Mouse (Mus musculus) liver, embryonic 14.5 days (tissue): Measurements from ENCODE around the gene Plpp4. TPM values are rescaled to one million over a fixed set of nuclear protein-coding genes. Genes with fewer than 3 reads are reported as not detected.

Experiments used
- ATAC-seq: fragments of 200-750 bp; cut with Nextera tagmentation; 2 replicates; pipeline ENCODE4 v1.8.0; 2017; ENCODE audit warnings: moderate number of reproducible peaks, mild to moderate bottlenecking, moderate library complexity; ENCODE audit not compliant: insufficient read depth
- DNase-seq, 3 experiments: peaks; one replicate each; pipeline ENCODE4 v3.0.0-alpha.2; 2012 to 2013; ENCODE audit warnings: low read depth in 3 of 3, low spot score in 3 of 3
- H3K27ac ChIP-seq: fragments of 300-500 bp; sonication (generic); 2 replicates; pipeline ENCODE4 v1.5.1; 2014; ENCODE audit warnings: moderate library complexity, mild to moderate bottlenecking, control low read depth, inconsistent platforms
- H3K27me3 ChIP-seq: fragments of 300-500 bp; sonication (generic); 2 replicates; pipeline ENCODE4 v1.6.1; 2014; ENCODE audit warnings: mild to moderate bottlenecking, low read length, moderate library complexity; ENCODE audit not compliant: control insufficient read depth, insufficient read depth
- H3K36me3 ChIP-seq: fragments of 300-500 bp; sonication (generic); replicated peaks from 2 replicates; pipeline ENCODE4 v1.6.1; 2014; ENCODE audit warnings: low read depth; ENCODE audit not compliant: control insufficient read depth, insufficient read depth
- H3K4me1 ChIP-seq, 2 experiments: fragments of 200-500 bp in 1 of 2; fragments of 300-500 bp in 1 of 2; sonication (generic) in 1 of 2; replicated peaks; 2 replicates each; pipeline ENCODE4 v1.6.1; 2012 to 2014; ENCODE audit warnings: antibody characterized with exemption in 1 of 2, inconsistent platforms in 1 of 2, low read length in 1 of 2; ENCODE audit not compliant: control insufficient read depth in 2 of 2, insufficient read depth in 2 of 2
- H3K4me2 ChIP-seq: fragments of 300-500 bp; sonication (generic); 2 replicates; pipeline ENCODE4 v1.6.1; 2014; ENCODE audit warnings: low read depth, mild to moderate bottlenecking, control low read depth, moderate library complexity
- H3K4me3 ChIP-seq, 2 experiments: fragments of 200-500 bp in 1 of 2; fragments of 300-500 bp in 1 of 2; sonication (generic) in 1 of 2; 2 replicates each; pipeline ENCODE4 v1.5.1; 2012 to 2014; ENCODE audit warnings: low read depth in 2 of 2, low read length in 2 of 2, mild to moderate bottlenecking in 2 of 2, control low read depth in 1 of 2, inconsistent platforms in 1 of 2, moderate library complexity in 1 of 2; ENCODE audit not compliant: insufficient read depth in 1 of 2
- H3K9ac ChIP-seq: fragments of 300-500 bp; sonication (generic); replicated peaks from 2 replicates; pipeline ENCODE4 v1.6.1; 2014; ENCODE audit warnings: mild to moderate bottlenecking, control low read depth, moderate library complexity
- H3K9me3 ChIP-seq: fragments of 300-500 bp; sonication (generic); 2 replicates; pipeline ENCODE4 v1.6.1; 2016; ENCODE audit warnings: low read length, mixed read lengths; ENCODE audit not compliant: control insufficient read depth
- CTCF ChIP-seq: IDR thresholded peaks from 2 replicates; pipeline ENCODE4 v1.5.1; 2016; ENCODE audit warnings: antibody characterized with exemption, low read depth, control low read depth
- EP300 ChIP-seq: IDR thresholded peaks from 2 replicates; pipeline ENCODE4 v1.6.1; 2016; ENCODE audit warnings: antibody characterized with exemption, low read depth
- WGBS: fragments of 180-500 bp; shearing (Covaris S2); extraction: QIAGEN DNeasy Blood & Tissue Kit; methylation state at CpG from one replicate; pipeline ENCODE4 v1.1.7; 2014; ENCODE audit not compliant: insufficient replicate concordance; 5-methylcytosine and 5-hydroxymethylcytosine counted together
- polyA plus RNA-seq, 2 experiments: library from polyadenylated mRNA; depleted of rRNA in 1 of 2; stranded (reverse) in 1 of 2; unstranded in 1 of 2; fragments of >200 nt; fragmentation: Nextera tagmentation in 1 of 2; extraction: Ambion mirVana in 1 of 2; gene quantifications; 2 replicates each; pipeline versions ENCODE4 v1.2.1 to v1.2.3; 2012 to 2014

The Plpp4 gene
- polyA plus RNA-seq, 2 experiments = 0.03 TPM; not detected in 1

DNA sequence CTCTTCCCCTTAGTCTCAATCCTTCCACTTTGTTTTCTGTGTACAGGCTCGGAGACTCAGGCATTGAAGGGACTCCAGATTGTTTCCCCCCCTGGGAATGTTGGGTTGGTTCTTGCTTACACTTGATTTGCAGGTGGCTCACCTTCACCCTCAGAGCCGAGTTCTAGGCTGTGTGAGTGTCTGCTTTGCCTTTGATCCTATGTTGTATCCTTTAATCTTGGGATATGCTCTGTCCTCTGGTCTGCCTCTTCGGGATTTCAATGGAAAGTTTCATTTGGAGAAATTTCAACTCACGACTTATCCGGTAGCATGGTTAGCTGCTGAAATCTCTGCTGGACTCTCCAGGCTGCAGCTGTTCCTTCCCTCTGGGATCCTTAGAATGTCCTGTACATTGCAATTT is 17.9 kb downstream of the Plpp4 start:
- no peak overlapping the region for H3K9ac ChIP-seq
- ATAC-seq = no peak
- no peaks in the 10 kb centered on the region for H3K4me1 ChIP-seq
- WGBS = 50% methylated on average over 5 of the region's 5 CpGs
- H3K9me3 ChIP-seq = no peaks in the 10 kb centered on the region
- no peak overlapping the region for H3K4me2 ChIP-seq
- no peaks in the 10 kb centered on the region for H3K36me3 ChIP-seq
- no peak for TF ChIP-seq CTCF
- no peak for TF ChIP-seq EP300
- no peaks in the 10 kb centered on the region for H3K27me3 ChIP-seq
- no peak overlapping the region for H3K4me3 ChIP-seq
- no peak for DNase-seq
- no peak overlapping the region for H3K27ac ChIP-seq

DNA sequence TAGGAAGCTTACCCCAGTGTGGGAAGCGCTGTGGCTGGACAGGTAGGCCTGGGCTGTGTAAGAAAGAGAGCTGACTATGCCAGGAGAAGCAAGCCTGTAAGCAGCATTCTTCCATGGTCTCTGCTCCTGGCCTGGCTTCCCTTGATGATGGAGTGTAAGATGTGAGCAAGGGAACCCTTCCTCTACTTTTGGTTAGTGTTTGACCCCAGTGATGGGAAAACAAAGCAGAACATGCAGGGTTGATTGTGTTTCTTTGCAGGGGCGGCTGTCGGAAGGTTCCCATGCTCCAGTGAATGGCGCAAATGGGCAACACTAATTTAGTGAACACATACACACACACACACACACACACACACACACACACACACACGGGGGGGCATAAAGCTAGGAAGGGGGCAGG is 20.9 kb downstream of the Plpp4 start:
- H3K27me3 ChIP-seq = no peaks in the 10 kb centered on the region
- no peak for ATAC-seq
- no peak overlapping the region for H3K9ac ChIP-seq
- H3K27ac ChIP-seq = no peak overlapping the region
- DNase-seq = no peak
- H3K9me3 ChIP-seq = no peaks in the 10 kb centered on the region
- TF ChIP-seq CTCF = no peak
- no peak for TF ChIP-seq EP300
- H3K4me1 ChIP-seq = no peaks in the 10 kb centered on the region
- no peak overlapping the region for H3K4me3 ChIP-seq
- WGBS = 63% methylated on average over 5 of the region's 5 CpGs
- H3K4me2 ChIP-seq = no peak overlapping the region
- no peaks in the 10 kb centered on the region for H3K36me3 ChIP-seq

GRCm38 (mm10) chr7:129278801-129279200 is 22.0 kb downstream of the Plpp4 start:
- H3K4me2 ChIP-seq = no peak overlapping the region
- H3K27ac ChIP-seq = no peak overlapping the region
- H3K27me3 ChIP-seq = no peaks in the 10 kb centered on the region
- H3K36me3 ChIP-seq = no peaks in the 10 kb centered on the region
- ATAC-seq (no peak), DNase-seq (no peak)
- H3K9me3 ChIP-seq = no peaks in the 10 kb centered on the region
- no peak overlapping the region for H3K9ac ChIP-seq
- 58% methylated on average over 4 of the region's 4 CpGs for WGBS
- no peak for TF ChIP-seq CTCF
- no peak for TF ChIP-seq EP300
- no peaks in the 10 kb centered on the region for H3K4me1 ChIP-seq
- no peak overlapping the region for H3K4me3 ChIP-seq

DNA sequence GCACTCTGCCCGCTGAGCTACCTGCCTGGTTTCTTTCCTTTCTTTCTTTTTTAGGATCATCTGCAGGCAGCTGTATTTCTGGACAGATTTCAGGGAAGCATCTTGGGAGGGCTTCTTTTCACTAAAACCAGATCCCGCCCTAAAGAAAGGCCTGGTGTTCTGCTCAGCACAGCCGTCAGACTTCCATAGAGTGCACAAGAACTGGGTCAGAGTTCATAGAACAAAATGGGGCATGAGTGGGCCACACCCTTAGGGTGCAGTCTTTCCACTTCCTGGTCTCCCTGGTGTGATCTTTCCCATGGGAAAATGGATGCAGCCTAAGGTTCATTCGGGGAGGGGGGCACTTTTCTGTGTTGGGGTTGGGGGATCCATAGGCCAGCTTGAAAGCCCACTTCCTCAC is 22.4 kb downstream of the Plpp4 start:
- no peak overlapping the region for H3K4me2 ChIP-seq
- no peaks in the 10 kb centered on the region for H3K36me3 ChIP-seq
- no peaks in the 10 kb centered on the region for H3K9me3 ChIP-seq
- no peak overlapping the region for H3K4me3 ChIP-seq
- DNase-seq (no peak), ATAC-seq (no peak)
- no peak overlapping the region for H3K27ac ChIP-seq
- no peak for TF ChIP-seq EP300
- no peak for TF ChIP-seq CTCF
- 59% methylated on average over 4 of the region's 4 CpGs for WGBS
- no peaks in the 10 kb centered on the region for H3K4me1 ChIP-seq
- H3K9ac ChIP-seq = no peak overlapping the region
- no peaks in the 10 kb centered on the region for H3K27me3 ChIP-seq

DNA sequence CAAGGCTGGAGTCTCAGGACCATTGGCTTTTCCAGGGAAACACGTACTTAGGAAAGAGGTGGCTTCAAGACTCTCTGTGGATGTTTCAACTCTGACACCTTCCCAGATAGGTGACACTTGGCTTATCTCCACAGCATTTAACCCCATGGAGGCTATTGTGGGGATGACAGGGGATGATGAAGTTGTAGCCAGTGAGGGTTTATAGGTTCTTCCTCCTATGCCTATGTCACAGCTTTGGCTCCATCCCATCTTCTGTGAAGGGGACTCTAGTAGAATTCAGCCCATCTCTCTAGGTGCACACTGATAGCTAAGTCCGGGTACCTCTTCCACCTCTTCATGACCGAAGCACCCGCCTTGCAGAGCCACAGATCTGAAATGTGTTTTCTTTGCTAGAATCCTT is 25.1 kb downstream of the Plpp4 start:
- 63% methylated on average over 4 of the region's 4 CpGs for WGBS
- ATAC-seq (no peak), DNase-seq (no peak)
- no peaks in the 10 kb centered on the region for H3K27me3 ChIP-seq
- H3K9me3 ChIP-seq = no peaks in the 10 kb centered on the region
- H3K9ac ChIP-seq = no peak overlapping the region
- no peak for TF ChIP-seq EP300
- no peak for TF ChIP-seq CTCF
- no peak overlapping the region for H3K4me3 ChIP-seq
- H3K4me2 ChIP-seq = no peak overlapping the region
- no peaks in the 10 kb centered on the region for H3K4me1 ChIP-seq
- H3K36me3 ChIP-seq = no peaks in the 10 kb centered on the region
- no peak overlapping the region for H3K27ac ChIP-seq
